Mouse (Mus musculus): Measurements from ENCODE around the gene Sec24a. TPM values are rescaled to one million over a fixed set of nuclear protein-coding genes. Genes with fewer than 3 reads are reported as not detected.
A peak's percentile ranks its signal among the peaks of the same experiment; 100 is the strongest.

The Sec24a gene
- polyA plus RNA-seq, 1 experiment from 2014 or later: 12.6 TPM

- H3K27me3 ChIP-seq: peaks cover 3% of the 10 kb centered on the region; the same call in 1 of the 2 replicates
- H3K36me3 ChIP-seq: no peaks in the 10 kb centered on the region
- no peak for ATAC-seq (ENCODE audit: borderline replicate concordance, extremely low read depth, low FRiP score, low TSS enrichment)
- H3K9me3 ChIP-seq: no peaks in the 10 kb centered on the region
- no peak overlapping the region for H3K27ac ChIP-seq
- H3K4me3 ChIP-seq: no peak overlapping the region
- no peak overlapping the region for H3K9ac ChIP-seq
- H3K4me2 ChIP-seq: no peak overlapping the region
- WGBS: 79% methylated on average over 6 of the region's 6 CpGs
- peaks cover 31% of the 10 kb centered on the region for H3K4me1 ChIP-seq
Measured at GRCm38 (mm10) chr11:51653736-51654135, 109.7 kb downstream of the Sec24a start.

DNA sequence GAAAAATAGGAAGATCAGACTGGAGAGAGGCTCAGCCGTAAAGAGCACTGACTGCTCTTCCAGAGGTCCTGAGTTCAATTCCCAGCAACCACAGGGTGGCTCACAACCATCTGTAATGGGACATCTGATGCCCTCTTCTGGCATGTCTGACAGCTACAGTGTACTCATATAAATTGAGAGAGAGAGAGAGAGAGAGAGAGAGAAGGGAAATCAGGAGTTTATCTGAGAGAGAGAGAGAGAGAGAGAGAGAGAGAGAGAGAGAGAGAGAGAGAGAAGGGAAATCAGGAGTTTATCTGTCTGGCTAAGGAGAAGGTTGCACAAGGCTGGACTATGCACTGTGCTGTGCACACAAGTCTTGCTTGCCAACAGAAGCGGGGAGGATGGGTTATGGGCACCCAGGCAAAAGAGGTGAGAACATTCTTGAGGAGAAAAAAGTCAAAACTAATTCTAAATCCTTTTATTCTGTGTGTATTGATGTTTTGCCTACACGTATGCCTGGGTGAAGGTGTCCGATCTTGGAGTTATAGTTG, 110.5 kb downstream of the Sec24a start:
- no peak for ATAC-seq (ENCODE audit: borderline replicate concordance, extremely low read depth, low FRiP score, low TSS enrichment)
- H3K9me3 ChIP-seq: no peaks in the 10 kb centered on the region
- 85% methylated on average over 4 of the region's 4 CpGs for WGBS

DNA sequence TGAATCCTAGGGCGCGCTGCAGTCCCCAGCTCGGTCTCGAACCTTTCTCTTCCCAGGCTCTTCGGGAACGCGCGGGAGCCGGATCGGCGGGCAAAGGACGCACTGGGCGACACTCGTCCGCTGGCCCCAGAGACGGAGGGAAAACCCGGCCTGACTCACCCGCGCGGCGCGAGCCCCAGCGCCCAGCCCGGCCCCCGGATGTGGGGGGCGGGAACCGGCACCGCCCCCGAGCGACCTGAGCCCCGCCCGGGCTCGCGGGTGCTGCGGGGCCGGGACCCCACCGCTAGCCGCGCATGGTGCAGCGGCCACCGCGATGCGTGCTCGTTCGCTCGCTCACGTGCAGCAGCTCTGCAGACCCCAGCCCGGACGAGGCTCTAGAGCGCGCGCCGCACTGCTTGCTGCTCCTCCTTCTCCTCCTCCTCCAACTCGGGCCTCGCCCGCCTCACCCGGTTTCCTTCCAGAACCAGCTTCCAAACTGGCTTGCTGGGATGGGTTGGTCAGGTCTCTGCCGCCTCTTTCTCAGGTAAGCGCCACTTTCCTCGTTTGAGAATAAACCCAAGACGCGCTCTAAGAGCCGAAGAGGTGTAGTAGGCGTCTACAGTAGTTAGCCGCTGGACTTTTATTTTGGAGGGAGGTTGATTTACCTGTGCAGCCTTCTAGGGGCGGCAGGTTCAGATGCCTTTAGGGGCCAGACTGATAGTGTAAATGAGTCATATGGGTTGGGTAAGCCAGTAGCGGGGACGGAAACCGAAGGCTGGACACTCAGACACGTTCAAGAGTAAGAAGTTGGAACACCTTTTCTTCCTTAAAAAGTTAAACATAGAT, 112.5 kb downstream of the Sec24a start, which contains the start of the genes N4bp3 and D930048N14Rik:
N4bp3 (minus strand) TSS at position 152 of the 825 bp plus-strand sequence.
D930048N14Rik (plus strand) TSS at position 264 of the 825 bp plus-strand sequence.
- peaks cover 3% of the 10 kb centered on the region; the same call in 1 of the 2 replicates for H3K27me3 ChIP-seq
- H3K4me3 ChIP-seq: peak within 1 kb of the TSS; percentile 65
- 2% methylated on average over 64 of the region's 70 CpGs for WGBS
- H3K4me1 ChIP-seq: peaks cover 27% of the 10 kb centered on the region
- H3K9ac ChIP-seq: peak within 1 kb of the TSS; percentile 66
- H3K9me3 ChIP-seq: no peaks in the 10 kb centered on the region
- peak within 1 kb of the TSS; percentile 66 for H3K27ac ChIP-seq
- peak; percentile 82 for ATAC-seq (ENCODE audit: borderline replicate concordance, extremely low read depth, low FRiP score, low TSS enrichment)
- no peaks in the 10 kb centered on the region for H3K36me3 ChIP-seq
- H3K4me2 ChIP-seq: peak within 1 kb of the TSS; percentile 92

More for the DNA sequence above, 110.5 kb downstream of the Sec24a start:
- no peak overlapping the region for H3K4me3 ChIP-seq
- H3K36me3 ChIP-seq: no peaks in the 10 kb centered on the region
- H3K9ac ChIP-seq: no peak overlapping the region
- H3K4me2 ChIP-seq: no peak overlapping the region
- H3K27me3 ChIP-seq: peaks cover 3% of the 10 kb centered on the region; the same call in 1 of the 2 replicates
- H3K27ac ChIP-seq: no peak overlapping the region
- H3K4me1 ChIP-seq: peaks cover 31% of the 10 kb centered on the region

GRCm38 (mm10) chr11:51650261-51650660, 113.2 kb downstream of the Sec24a start:
- 2% methylated on average over 30 of the region's 30 CpGs for WGBS
- peak; percentile 16; the same call in 1 of the 2 replicates for ATAC-seq (ENCODE audit: borderline replicate concordance, extremely low read depth, low FRiP score, low TSS enrichment)

GRCm38 (mm10) chr11:51649889-51650199, 113.6 kb downstream of the Sec24a start:
- 3% methylated on average over 7 of the region's 7 CpGs for WGBS
- peak overlapping the region; percentile 65 for H3K4me3 ChIP-seq
- peak overlapping the region; percentile 66 for H3K9ac ChIP-seq
- peaks cover 37% of the 10 kb centered on the region for H3K4me1 ChIP-seq
- H3K36me3 ChIP-seq: peaks cover 2% of the 10 kb centered on the region; the same call in 1 of the 2 replicates
- H3K9me3 ChIP-seq: no peaks in the 10 kb centered on the region
- peaks cover 3% of the 10 kb centered on the region; the same call in 1 of the 2 replicates for H3K27me3 ChIP-seq
- peak overlapping the region; percentile 66 for H3K27ac ChIP-seq
- peak overlapping the region; percentile 92 for H3K4me2 ChIP-seq
- ATAC-seq (ENCODE audit: borderline replicate concordance, extremely low read depth, low FRiP score, low TSS enrichment): no peak

More at GRCm38 (mm10) chr11:51650261-51650660, 113.2 kb downstream of the Sec24a start:
- Histone ChIP-seq H3K4me1 (peaks cover 33% of the 10 kb centered on the region), H3K4me3 (peak overlapping the region; percentile 65), H3K27me3 (peaks cover 3% of the 10 kb centered on the region; the same call in 1 of the 2 replicates), H3K9me3 (no peaks in the 10 kb centered on the region), H3K9ac (peak overlapping the region; percentile 66), H3K4me2 (peak overlapping the region; percentile 92), H3K27ac (peak overlapping the region; percentile 66), H3K36me3 (no peaks in the 10 kb centered on the region)

GRCm38 (mm10) chr11:51649111-51649888, 114.1 kb downstream of the Sec24a start:
- WGBS: 43% methylated on average over 11 of the region's 11 CpGs
- peak overlapping the region; percentile 92 for H3K4me2 ChIP-seq
- H3K27ac ChIP-seq: peak overlapping the region; percentile 66
- peaks cover 3% of the 10 kb centered on the region; the same call in 1 of the 2 replicates for H3K27me3 ChIP-seq
- no peak for ATAC-seq (ENCODE audit: borderline replicate concordance, extremely low read depth, low FRiP score, low TSS enrichment)
- peak overlapping the region; percentile 65 for H3K4me3 ChIP-seq
- peak overlapping the region; percentile 66 for H3K9ac ChIP-seq
- H3K36me3 ChIP-seq: peaks cover 5% of the 10 kb centered on the region; the same call in 1 of the 2 replicates
- H3K9me3 ChIP-seq: no peaks in the 10 kb centered on the region
- H3K4me1 ChIP-seq: peaks cover 43% of the 10 kb centered on the region

DNA sequence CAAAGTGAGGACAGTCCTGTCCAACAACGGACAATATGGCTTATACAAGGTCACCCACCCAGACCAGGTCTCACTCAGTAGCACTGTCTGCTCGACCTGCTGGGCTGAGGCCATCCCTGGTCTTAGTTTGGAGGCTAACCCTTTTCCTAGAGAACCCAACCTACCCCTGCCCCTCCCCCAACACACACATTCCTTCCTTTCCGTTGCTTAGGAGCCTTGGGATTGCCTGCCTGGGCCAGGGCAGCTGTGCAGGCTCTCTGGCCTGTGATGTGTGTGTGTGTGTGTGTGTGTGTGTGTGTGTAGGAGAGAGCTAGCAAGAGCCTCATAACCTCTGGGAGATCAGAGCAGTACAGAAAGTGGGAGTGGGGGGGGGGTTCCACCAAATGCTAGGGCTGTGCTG, 114.9 kb downstream of the Sec24a start:
- Histone ChIP-seq H3K9ac (peak overlapping the region; percentile 66; the same call in 1 of the 2 replicates), H3K4me1 (peaks cover 46% of the 10 kb centered on the region), H3K4me3 (peak overlapping the region; percentile 65), H3K36me3 (peaks cover 5% of the 10 kb centered on the region; the same call in 1 of the 2 replicates), H3K27me3 (peaks cover 3% of the 10 kb centered on the region; the same call in 1 of the 2 replicates), H3K27ac (peak overlapping the region; percentile 66), H3K4me2 (peak overlapping the region; percentile 92), H3K9me3 (no peaks in the 10 kb centered on the region)
- 19% methylated on average over 3 of the region's 3 CpGs for WGBS
- ATAC-seq (ENCODE audit: borderline replicate concordance, extremely low read depth, low FRiP score, low TSS enrichment): no peak

GRCm38 (mm10) chr11:51646751-51647667, 116.4 kb downstream of the Sec24a start:
- H3K9ac ChIP-seq: no peak overlapping the region
- peaks cover 52% of the 10 kb centered on the region for H3K4me1 ChIP-seq
- H3K36me3 ChIP-seq: peaks cover 10% of the 10 kb centered on the region
- peak overlapping the region; percentile 79 for H3K27ac ChIP-seq
- H3K4me2 ChIP-seq: peak overlapping the region; percentile 92
- H3K27me3 ChIP-seq: peaks cover 3% of the 10 kb centered on the region; the same call in 1 of the 2 replicates
- no peaks in the 10 kb centered on the region for H3K9me3 ChIP-seq
- peak; percentile 21; the same call in 1 of the 2 replicates for ATAC-seq (ENCODE audit: borderline replicate concordance, extremely low read depth, low FRiP score, low TSS enrichment)
- H3K4me3 ChIP-seq: peak overlapping the region; percentile 20
- WGBS: 64% methylated on average over 15 of the region's 15 CpGs

- 70% methylated on average over 7 of the region's 7 CpGs for WGBS
- no peak overlapping the region for H3K9ac ChIP-seq
- peaks cover 10% of the 10 kb centered on the region for H3K36me3 ChIP-seq
- peak overlapping the region; percentile 49 for H3K27ac ChIP-seq
- no peak for ATAC-seq (ENCODE audit: borderline replicate concordance, extremely low read depth, low FRiP score, low TSS enrichment)
- peaks cover 52% of the 10 kb centered on the region for H3K4me1 ChIP-seq
- peaks cover 3% of the 10 kb centered on the region; the same call in 1 of the 2 replicates for H3K27me3 ChIP-seq
- H3K4me2 ChIP-seq: peak overlapping the region; percentile 34
- H3K9me3 ChIP-seq: no peaks in the 10 kb centered on the region
- no peak overlapping the region for H3K4me3 ChIP-seq
Measured at GRCm38 (mm10) chr11:51646245-51646644, 117.2 kb downstream of the Sec24a start.

GRCm38 (mm10) chr11:51645293-51645692, 118.1 kb downstream of the Sec24a start:
- no peak overlapping the region for H3K4me3 ChIP-seq
- 50% methylated on average over 13 of the region's 13 CpGs for WGBS
- peaks cover 3% of the 10 kb centered on the region; the same call in 1 of the 2 replicates for H3K27me3 ChIP-seq
- peak overlapping the region; percentile 29; the same call in 1 of the 2 replicates for H3K27ac ChIP-seq
- H3K4me1 ChIP-seq: peaks cover 58% of the 10 kb centered on the region
- no peaks in the 10 kb centered on the region for H3K9me3 ChIP-seq
- no peak for ATAC-seq (ENCODE audit: borderline replicate concordance, extremely low read depth, low FRiP score, low TSS enrichment)
- no peak overlapping the region for H3K9ac ChIP-seq
- no peak overlapping the region for H3K4me2 ChIP-seq
- peaks cover 10% of the 10 kb centered on the region for H3K36me3 ChIP-seq

All from lung, embryonic 15.5 days (tissue).